Mouse (Mus musculus): ENCODE data around the gene Tdg. TPM values are rescaled to one million over a fixed set of nuclear protein-coding genes. Genes with fewer than 3 reads are reported as not detected.
"Not testable (repeated sequence)": the region's sequence is repeated elsewhere in the genome, so short reads cannot be mapped to it uniquely, and the experiment has no call there.

The Tdg gene
- total RNA-seq (2014; fragmentation: Nextera tagmentation) (40.9 and 62.2 TPM in 2 replicates), total RNA-seq (2017) (15.7 and 18.8 TPM in 2 replicates), polyA plus RNA-seq (2012) (16.7 and 16.9 TPM in 2 replicates)

DNA sequence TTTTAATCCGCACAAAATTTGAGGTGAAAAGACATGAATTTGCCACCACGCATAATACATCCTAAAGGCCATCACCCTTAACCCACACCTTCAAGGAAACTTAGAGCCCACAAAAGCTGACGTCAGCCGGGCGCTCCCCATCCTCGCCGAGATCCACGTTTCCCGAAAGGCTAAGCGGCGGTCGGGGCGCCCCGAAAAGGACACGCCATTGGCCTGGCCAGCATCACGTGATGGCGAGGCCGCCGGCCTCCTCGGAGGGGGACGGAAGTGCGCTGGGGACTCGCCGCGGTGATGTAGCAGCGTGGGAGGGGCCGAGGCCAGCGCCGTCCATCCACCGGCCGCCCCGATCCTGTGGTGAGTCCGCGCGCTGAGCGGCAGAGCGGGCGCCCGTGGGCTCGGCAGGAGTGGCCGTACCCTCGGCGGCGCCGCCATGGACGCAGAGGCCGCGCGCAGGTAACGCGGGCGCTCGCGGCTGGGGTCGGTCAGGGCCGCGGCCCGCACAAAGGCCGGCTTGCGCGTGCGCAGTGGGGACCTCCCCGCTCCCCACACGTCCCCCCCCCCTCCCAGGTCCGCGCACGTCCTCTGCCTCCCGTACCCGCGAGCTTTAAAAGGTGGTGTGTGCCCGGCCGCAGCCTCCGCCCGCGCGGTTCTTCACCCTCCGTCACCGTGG lies at the start of gene Tdg:
Gene Tdg (plus strand): TSS at position 243 of the 670 bp plus-strand sequence.
- DNase-seq (ENCODE audit: low spot score) (peak; percentile 91), ATAC-seq (ENCODE audit: extremely low read depth, insufficient number of reproducible peaks, low FRiP score, poor library complexity, severe bottlenecking) (peak; percentile 93)
- Histone ChIP-seq H3K36me3 (replicated peaks) (peaks cover 35% of the 10 kb centered on the region), H3K4me1 (ENCODE audit: insufficient read depth, low read depth, low read length) (peaks cover 30% of the 10 kb centered on the region), H3K4me3 (ENCODE audit: low read depth, low read length) (peak within 1 kb of the TSS; percentile 81)
- not testable (repeated sequence) for H3K27me3 ChIP-seq (ENCODE audit: insufficient read depth, low read length); H3K9me3 ChIP-seq (replicated peaks)

DNA sequence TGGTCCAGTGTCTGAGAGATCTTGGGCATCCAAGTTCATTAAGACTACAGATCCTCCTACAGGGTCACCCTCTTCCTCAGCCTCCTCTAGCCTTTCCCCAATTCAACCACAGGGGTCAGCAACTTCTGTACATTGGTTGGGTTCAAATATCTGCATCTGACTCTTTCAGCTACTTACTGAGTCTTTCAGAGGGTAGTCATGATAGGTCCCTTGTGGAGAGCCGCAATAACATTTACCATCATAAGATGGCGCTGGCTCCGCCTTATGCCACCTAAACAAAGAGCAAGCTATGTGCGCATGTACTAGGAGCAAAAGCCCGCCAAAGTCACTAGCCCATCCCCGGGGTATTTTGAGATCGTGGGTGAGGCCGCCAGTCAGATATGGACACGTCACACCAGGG lies 40.0 kb upstream of the Tdg start:
- not testable (repeated sequence) for H3K9me3 ChIP-seq (replicated peaks); H3K36me3 ChIP-seq (replicated peaks); H3K27me3 ChIP-seq (ENCODE audit: insufficient read depth, low read length); DNase-seq (ENCODE audit: low spot score); H3K4me1 ChIP-seq (ENCODE audit: insufficient read depth, low read depth, low read length); ATAC-seq (ENCODE audit: extremely low read depth, insufficient number of reproducible peaks, low FRiP score, poor library complexity, severe bottlenecking); H3K4me3 ChIP-seq (ENCODE audit: low read depth, low read length)

DNA sequence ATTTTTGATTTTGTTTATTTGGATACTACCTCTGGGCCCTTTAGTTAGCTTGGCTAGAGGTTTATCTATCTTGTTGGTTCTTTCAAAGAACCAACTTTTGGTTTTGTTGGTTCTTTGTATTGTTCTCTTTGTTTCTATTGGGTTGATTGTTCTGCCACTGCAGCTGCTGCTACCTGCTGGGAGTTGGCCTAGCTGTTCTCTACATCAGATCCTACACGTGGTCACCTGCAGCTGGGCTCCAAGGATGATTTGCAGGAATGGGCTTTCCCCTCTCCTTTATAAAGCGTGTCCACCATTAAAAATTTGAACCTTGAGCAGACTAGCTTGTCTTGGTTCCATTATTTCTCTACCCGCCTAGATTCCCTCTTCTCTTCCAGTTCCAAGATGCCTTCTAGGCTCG lies 35.2 kb upstream of the Tdg start:
- not testable (repeated sequence) for H3K4me1 ChIP-seq (ENCODE audit: insufficient read depth, low read depth, low read length)

DNA sequence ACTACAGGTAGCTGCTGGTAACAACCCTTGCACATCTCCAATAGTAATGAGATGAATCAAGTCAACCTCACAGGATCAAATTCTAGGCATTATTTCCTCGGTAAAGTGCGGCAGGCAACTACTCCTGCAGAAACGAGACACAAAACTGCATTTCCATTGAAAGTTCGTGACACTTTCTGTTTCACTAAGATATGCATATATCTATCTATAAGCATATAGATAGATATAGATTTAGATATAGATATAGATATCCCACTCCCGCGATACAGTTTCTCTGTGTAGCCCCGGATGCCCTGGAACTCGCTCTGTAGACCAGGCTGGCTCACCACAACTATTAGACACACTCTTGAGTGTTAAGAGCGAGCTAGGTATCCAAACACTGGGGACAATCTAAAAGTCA lies 7.4 kb upstream of the Tdg start:
- DNase-seq (ENCODE audit: low spot score), result no peak
- Histone ChIP-seq H3K4me3 (ENCODE audit: low read depth, low read length) (peak overlapping the region; percentile 82), H3K36me3 (replicated peaks) (peaks cover 2% of the 10 kb centered on the region), H3K4me1 (ENCODE audit: insufficient read depth, low read depth, low read length) (peaks cover 9% of the 10 kb centered on the region), H3K9me3 (replicated peaks) (no peaks in the 10 kb centered on the region), H3K27me3 (ENCODE audit: insufficient read depth, low read length) (no peaks in the 10 kb centered on the region)
- TF ChIP-seq CTCF (IDR thresholded peaks at IDR 0.05; ENCODE audit: low read depth, low read length), result no peak
- no peak for TF ChIP-seq GATA1 (IDR thresholded peaks at IDR 0.05; ENCODE audit: borderline replicate concordance, low read length)
- no peak for TF ChIP-seq TAL1 (conservative IDR thresholded peaks at IDR 0.05; ENCODE audit: low read depth, low read length)
- no peak for TF ChIP-seq POLR2AphosphoS5 (IDR thresholded peaks at IDR 0.05; ENCODE audit: insufficient replicate concordance, low read depth, low read length)
- no peak for TF ChIP-seq GATA2 (IDR thresholded peaks at IDR 0.05; ENCODE audit: borderline replicate concordance, low read depth, low read length)
- no peak for ATAC-seq (ENCODE audit: extremely low read depth, insufficient number of reproducible peaks, low FRiP score, poor library complexity, severe bottlenecking)

More for the DNA sequence above, 35.2 kb upstream of the Tdg start:
- not testable (repeated sequence) for H3K27me3 ChIP-seq (ENCODE audit: insufficient read depth, low read length); H3K4me3 ChIP-seq (ENCODE audit: low read depth, low read length); DNase-seq (ENCODE audit: low spot score); ATAC-seq (ENCODE audit: extremely low read depth, insufficient number of reproducible peaks, low FRiP score, poor library complexity, severe bottlenecking); H3K9me3 ChIP-seq (replicated peaks); H3K36me3 ChIP-seq (replicated peaks)

DNA sequence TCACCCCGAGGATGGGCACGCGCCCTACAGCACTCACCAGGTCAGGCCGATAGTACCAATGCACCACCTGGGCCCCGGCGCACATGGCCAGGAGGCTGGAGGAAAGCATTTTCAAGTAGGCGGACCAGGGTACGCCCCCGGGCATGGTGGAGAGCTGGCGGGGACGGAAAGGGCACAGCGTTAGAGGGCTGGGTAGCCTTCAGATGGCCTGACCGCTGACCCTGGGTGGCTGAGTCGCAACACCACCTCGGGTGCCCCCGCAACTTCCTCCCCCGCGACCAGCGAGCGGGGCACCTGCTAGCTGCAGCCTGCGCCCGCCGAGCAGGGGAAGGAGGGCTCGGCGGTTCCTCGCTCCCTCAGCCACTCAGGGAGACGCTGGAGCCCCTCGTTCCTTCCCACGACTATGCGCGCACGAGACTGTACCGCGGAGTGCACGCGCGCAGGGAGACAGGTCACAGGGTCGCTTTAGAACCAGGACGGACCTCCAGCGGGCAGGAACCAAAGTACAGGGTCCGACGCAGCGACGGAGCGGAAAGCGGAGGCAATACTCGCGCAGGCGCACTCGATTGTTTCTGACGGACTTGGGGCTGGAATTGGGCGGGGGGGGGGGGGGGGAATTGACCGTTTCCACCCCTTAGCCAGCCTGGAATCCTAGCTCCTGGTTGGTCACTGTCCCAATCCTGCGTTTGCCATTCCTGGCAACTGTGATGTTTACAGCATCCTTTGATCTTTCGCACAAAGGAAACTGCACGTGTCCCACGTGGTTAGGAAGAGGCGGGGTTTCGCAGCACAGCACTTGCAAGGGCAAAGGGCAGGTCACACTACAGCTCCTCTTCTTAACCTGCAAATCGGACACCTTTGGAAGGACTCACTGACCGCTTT lies 6.7 kb upstream of the Tdg start, which contains the start of gene 1190007I07Rik:
Gene 1190007I07Rik (minus strand): TSS at position 558 of the 882 bp plus-strand sequence.
- TF ChIP-seq GATA1 (IDR thresholded peaks at IDR 0.05; ENCODE audit: borderline replicate concordance, low read length) (no peak), TAL1 (conservative IDR thresholded peaks at IDR 0.05; ENCODE audit: low read depth, low read length) (no peak), POLR2AphosphoS5 (IDR thresholded peaks at IDR 0.05; ENCODE audit: insufficient replicate concordance, low read depth, low read length) (no peak), GATA2 (IDR thresholded peaks at IDR 0.05; ENCODE audit: borderline replicate concordance, low read depth, low read length) (no peak), CTCF (IDR thresholded peaks at IDR 0.05; ENCODE audit: low read depth, low read length) (no peak)
- H3K9me3 ChIP-seq (replicated peaks), result no peaks in the 10 kb centered on the region
- H3K36me3 ChIP-seq (replicated peaks), result no peaks in the 10 kb centered on the region
- peaks cover 9% of the 10 kb centered on the region for H3K4me1 ChIP-seq (ENCODE audit: insufficient read depth, low read depth, low read length)
- DNase-seq (ENCODE audit: low spot score), result peak; percentile 60
- peak within 1 kb of the TSS; percentile 82 for H3K4me3 ChIP-seq (ENCODE audit: low read depth, low read length)
- ATAC-seq (ENCODE audit: extremely low read depth, insufficient number of reproducible peaks, low FRiP score, poor library complexity, severe bottlenecking), result peak; percentile 66
- no peaks in the 10 kb centered on the region for H3K27me3 ChIP-seq (ENCODE audit: insufficient read depth, low read length)

DNA sequence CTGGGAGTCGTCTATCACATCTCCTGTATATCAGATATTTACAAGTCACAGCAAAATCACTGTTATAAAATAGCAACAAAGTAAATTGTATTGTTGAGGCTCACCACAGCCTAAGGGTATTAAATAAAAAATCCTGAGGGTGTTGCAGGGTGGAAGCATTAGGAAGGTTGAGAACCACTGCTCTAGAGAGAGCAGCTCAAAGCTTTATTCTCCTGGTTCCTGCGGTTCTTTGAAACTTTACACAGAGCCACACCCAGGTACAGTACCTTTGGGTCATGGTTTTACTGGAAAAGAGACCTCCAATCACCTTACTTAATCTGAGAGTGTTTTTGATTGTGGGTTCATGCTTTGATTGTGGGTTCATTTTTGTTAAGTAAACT lies 6.1 kb upstream of the Tdg start:
- peak overlapping the region; percentile 82 for H3K4me3 ChIP-seq (ENCODE audit: low read depth, low read length)
- H3K9me3 ChIP-seq (replicated peaks); H3K4me1 ChIP-seq (ENCODE audit: insufficient read depth, low read depth, low read length); H3K36me3 ChIP-seq (replicated peaks); H3K27me3 ChIP-seq (ENCODE audit: insufficient read depth, low read length); DNase-seq (ENCODE audit: low spot score); ATAC-seq (ENCODE audit: extremely low read depth, insufficient number of reproducible peaks, low FRiP score, poor library complexity, severe bottlenecking): not testable (repeated sequence)

DNA sequence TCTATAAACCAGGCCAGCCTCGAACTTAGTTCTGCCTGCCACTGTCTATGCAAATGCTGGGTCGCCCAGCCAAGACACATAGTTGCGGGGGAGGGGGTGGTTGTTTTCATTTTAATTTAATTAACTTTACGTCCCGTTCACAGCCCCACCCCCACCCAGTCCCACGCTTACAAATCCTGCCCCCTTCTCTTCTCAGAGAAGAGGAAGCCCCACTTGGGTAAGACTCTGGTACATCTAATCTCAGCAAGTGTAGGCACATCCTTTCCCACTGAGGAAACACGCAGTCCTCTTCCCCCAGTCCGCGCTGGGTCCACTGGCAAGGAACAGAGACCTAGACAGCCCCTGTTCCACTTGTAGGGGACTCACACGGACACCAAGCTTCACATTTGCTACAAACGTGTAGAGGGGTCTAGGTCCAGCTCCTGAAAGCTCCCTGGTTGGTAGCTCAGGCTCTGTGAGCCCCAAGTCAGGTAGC lies 480 bp upstream of the Tdg start:
- Histone ChIP-seq H3K4me1 (ENCODE audit: insufficient read depth, low read depth, low read length) (peaks cover 27% of the 10 kb centered on the region), H3K4me3 (ENCODE audit: low read depth, low read length) (peak overlapping the region; percentile 81), H3K27me3 (ENCODE audit: insufficient read depth, low read length) (no peaks in the 10 kb centered on the region), H3K9me3 (replicated peaks) (no peaks in the 10 kb centered on the region), H3K36me3 (replicated peaks) (peaks cover 31% of the 10 kb centered on the region)
- no peak for TF ChIP-seq GATA2 (IDR thresholded peaks at IDR 0.05; ENCODE audit: borderline replicate concordance, low read depth, low read length)
- TF ChIP-seq TAL1 (conservative IDR thresholded peaks at IDR 0.05; ENCODE audit: low read depth, low read length), result no peak
- no peak for TF ChIP-seq GATA1 (IDR thresholded peaks at IDR 0.05; ENCODE audit: borderline replicate concordance, low read length)
- no peak for TF ChIP-seq POLR2AphosphoS5 (IDR thresholded peaks at IDR 0.05; ENCODE audit: insufficient replicate concordance, low read depth, low read length)
- TF ChIP-seq CTCF (IDR thresholded peaks at IDR 0.05; ENCODE audit: low read depth, low read length), result no peak
- no peak for DNase-seq (ENCODE audit: low spot score)
- ATAC-seq (ENCODE audit: extremely low read depth, insufficient number of reproducible peaks, low FRiP score, poor library complexity, severe bottlenecking), result peak; percentile 10; the same call in 1 of the 2 replicates

Measured in G1E (cell line).